Mouse (Mus musculus): ENCODE data around the gene H13. TPM values are rescaled to one million over a fixed set of nuclear protein-coding genes. Genes with fewer than 3 reads are reported as not detected.

H13 gene
- 82.8 and 145 TPM in 2 replicates for polyA plus RNA-seq (2012; rRNA removed)

DNA sequence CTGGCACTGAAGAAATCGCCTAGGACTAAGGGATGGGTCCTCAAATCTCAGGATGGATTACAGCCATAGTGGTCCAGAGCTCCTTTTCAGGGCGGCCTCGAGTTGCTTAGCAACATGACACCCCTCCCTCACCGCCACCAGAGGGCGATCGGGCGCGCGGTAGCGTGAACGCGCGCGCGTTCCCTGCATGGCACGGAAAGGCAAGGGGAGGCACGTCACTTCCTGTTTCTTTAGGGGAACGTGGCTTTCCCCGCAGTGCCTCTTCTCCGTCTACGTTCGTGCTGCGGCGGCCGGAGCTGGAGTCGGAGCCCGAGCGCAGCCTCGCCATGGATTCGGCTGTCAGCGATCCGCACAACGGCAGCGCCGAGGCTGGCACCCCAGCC lies at the start of gene H13:
Gene H13, plus strand, starts transcription at position 206 of the 383 bp plus-strand sequence.
- Histone ChIP-seq H3K4me1 (ENCODE audit: control insufficient read depth, insufficient read depth, insufficient read length) (peaks cover 17% of the 10 kb centered on the region; the same call in 1 of the 2 replicates), H3K4me3 (ENCODE audit: extremely low read depth, insufficient read depth, insufficient read length) (peak within 1 kb of the TSS; percentile 90), H3K36me3 (ENCODE audit: control insufficient read depth, insufficient read depth, low read length) (no peaks in the 10 kb centered on the region), H3K27ac (ENCODE audit: insufficient read depth, low read length) (peak within 1 kb of the TSS; percentile 89), H3K27me3 (ENCODE audit: control insufficient read depth, insufficient read depth, low read length) (no peaks in the 10 kb centered on the region)
- WGBS: under 1% methylated on average over 35 of the region's 35 CpGs
- DNase-seq (ENCODE audit: low read depth in 1 of 2, low spot score in 2 of 2): peak; percentile 87 to 89
- TF ChIP-seq POLR2A (IDR thresholded peaks at IDR 0.05; ENCODE audit: low read depth, low read length) (peak; percentile 93), CTCF (IDR thresholded peaks at IDR 0.05; ENCODE audit: extremely low read depth, insufficient read depth, insufficient read length, insufficient replicate concordance) (peak; percentile 98)

DNA sequence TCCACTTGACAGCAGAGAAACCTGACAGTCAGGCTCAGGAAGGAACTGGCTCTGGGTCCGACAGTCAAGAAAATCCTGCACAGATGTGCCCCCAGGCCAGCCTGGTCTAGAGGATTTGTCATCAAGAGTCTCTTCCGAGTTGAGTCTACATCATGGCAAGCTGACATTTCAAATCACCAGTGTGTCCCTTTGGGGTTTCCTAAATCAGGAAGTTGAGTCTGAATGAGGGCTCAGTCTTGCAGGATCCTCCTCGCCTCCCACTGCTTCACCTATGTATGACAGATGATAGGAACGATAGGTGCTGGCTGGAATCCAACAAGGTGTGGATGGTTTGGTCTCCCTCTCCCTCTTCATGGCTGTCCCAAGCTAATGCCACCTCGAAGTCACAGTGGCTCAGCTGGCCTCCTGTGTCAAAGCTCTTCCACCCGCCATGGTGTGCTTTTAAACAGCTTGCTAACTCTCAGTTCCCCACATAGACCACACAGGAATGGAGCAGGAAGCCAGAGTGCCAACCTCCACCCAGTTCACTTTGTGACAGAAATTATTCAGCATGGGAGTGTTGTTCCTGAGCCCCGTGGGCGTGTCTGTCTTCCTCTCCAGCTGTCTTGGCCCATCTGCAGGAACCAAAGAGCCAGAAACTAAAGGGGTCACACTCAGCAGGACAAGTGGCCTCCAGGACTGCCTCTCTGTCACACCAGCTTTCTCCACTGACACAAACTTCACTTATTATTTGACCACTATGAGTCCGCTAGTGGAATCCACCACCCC lies 48.7 kb upstream of the H13 start:
- no peaks in the 10 kb centered on the region for H3K27me3 ChIP-seq (ENCODE audit: control insufficient read depth, insufficient read depth, low read length)
- TF ChIP-seq POLR2A (IDR thresholded peaks at IDR 0.05; ENCODE audit: low read depth, low read length): no peak
- TF ChIP-seq CTCF (IDR thresholded peaks at IDR 0.05; ENCODE audit: extremely low read depth, insufficient read depth, insufficient read length, insufficient replicate concordance): no peak
- H3K4me3 ChIP-seq (ENCODE audit: extremely low read depth, insufficient read depth, insufficient read length): no peak overlapping the region
- WGBS: 17% methylated on average over 9 of the region's 9 CpGs
- H3K36me3 ChIP-seq (ENCODE audit: control insufficient read depth, insufficient read depth, low read length): no peaks in the 10 kb centered on the region
- peak overlapping the region; percentile 45 for H3K27ac ChIP-seq (ENCODE audit: insufficient read depth, low read length)
- no peak for DNase-seq (ENCODE audit: low read depth in 1 of 2, low spot score in 2 of 2)
- H3K4me1 ChIP-seq (ENCODE audit: control insufficient read depth, insufficient read depth, insufficient read length): no peaks in the 10 kb centered on the region; the same call in 1 of the 2 replicates

DNA sequence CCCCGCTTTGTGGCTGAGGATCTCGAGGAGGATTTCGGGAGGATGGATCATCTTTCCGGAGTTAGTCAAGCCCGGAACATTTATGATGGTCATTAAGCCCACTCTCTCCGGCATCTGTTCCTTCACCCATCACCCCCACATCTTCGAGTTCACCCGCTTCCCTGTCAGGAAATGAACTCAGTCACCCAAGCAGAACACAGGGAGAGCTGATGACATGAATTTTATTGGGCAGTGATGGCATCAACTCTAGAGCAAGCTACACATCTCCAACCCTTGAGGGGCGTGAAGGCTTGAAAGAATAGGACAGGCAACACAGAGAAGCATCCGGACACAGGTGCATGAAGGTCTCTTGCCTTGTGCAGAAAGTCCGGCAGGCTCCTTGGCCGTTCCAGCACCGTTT lies 47.1 kb upstream of the H13 start:
- H3K4me3 ChIP-seq (ENCODE audit: extremely low read depth, insufficient read depth, insufficient read length): no peak overlapping the region
- DNase-seq (ENCODE audit: low read depth in 1 of 2, low spot score in 2 of 2): no peak
- H3K4me1 ChIP-seq (ENCODE audit: control insufficient read depth, insufficient read depth, insufficient read length): no peaks in the 10 kb centered on the region; the same call in 1 of the 2 replicates
- TF ChIP-seq CTCF (IDR thresholded peaks at IDR 0.05; ENCODE audit: extremely low read depth, insufficient read depth, insufficient read length, insufficient replicate concordance) (no peak), POLR2A (IDR thresholded peaks at IDR 0.05; ENCODE audit: low read depth, low read length) (no peak)
- 79% methylated on average over 13 of the region's 13 CpGs for WGBS
- no peak overlapping the region for H3K27ac ChIP-seq (ENCODE audit: insufficient read depth, low read length)
- H3K27me3 ChIP-seq (ENCODE audit: control insufficient read depth, insufficient read depth, low read length): peaks cover 4% of the 10 kb centered on the region
- H3K36me3 ChIP-seq (ENCODE audit: control insufficient read depth, insufficient read depth, low read length): no peaks in the 10 kb centered on the region

DNA sequence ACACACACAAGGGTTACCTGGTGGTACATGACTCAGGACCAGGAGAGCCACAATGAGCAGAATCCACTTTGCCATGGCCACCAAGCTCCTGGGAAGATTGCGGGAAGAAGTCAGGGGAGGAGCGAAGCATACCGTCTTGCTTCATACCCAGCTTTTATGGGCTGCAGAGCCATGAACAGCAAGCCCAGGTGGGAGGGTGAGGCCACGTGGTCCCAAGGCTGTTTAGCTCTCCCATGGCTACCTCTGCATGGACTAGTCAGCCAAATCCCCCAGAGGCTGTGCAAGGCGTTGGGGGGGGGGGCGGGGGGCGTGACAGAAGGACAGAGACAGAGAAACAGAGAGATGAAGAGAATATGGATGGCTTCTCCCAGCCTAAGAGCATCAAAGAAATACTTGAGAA lies 46.3 kb upstream of the H13 start, which contains the start of gene Defb25:
Gene Defb25, minus strand, starts transcription at position 101 of the 400 bp plus-strand sequence.
- H3K4me1 ChIP-seq (ENCODE audit: control insufficient read depth, insufficient read depth, insufficient read length): no peaks in the 10 kb centered on the region; the same call in 1 of the 2 replicates
- H3K4me3 ChIP-seq (ENCODE audit: extremely low read depth, insufficient read depth, insufficient read length): no peak within 1 kb of the TSS
- WGBS: 84% methylated on average over 7 of the region's 7 CpGs
- H3K27me3 ChIP-seq (ENCODE audit: control insufficient read depth, insufficient read depth, low read length): peaks cover 6% of the 10 kb centered on the region
- TF ChIP-seq CTCF (IDR thresholded peaks at IDR 0.05; ENCODE audit: extremely low read depth, insufficient read depth, insufficient read length, insufficient replicate concordance): no peak
- TF ChIP-seq POLR2A (IDR thresholded peaks at IDR 0.05; ENCODE audit: low read depth, low read length): no peak
- H3K36me3 ChIP-seq (ENCODE audit: control insufficient read depth, insufficient read depth, low read length): no peaks in the 10 kb centered on the region
- H3K27ac ChIP-seq (ENCODE audit: insufficient read depth, low read length): no peak within 1 kb of the TSS
- no peak for DNase-seq (ENCODE audit: low read depth in 1 of 2, low spot score in 2 of 2)

DNA sequence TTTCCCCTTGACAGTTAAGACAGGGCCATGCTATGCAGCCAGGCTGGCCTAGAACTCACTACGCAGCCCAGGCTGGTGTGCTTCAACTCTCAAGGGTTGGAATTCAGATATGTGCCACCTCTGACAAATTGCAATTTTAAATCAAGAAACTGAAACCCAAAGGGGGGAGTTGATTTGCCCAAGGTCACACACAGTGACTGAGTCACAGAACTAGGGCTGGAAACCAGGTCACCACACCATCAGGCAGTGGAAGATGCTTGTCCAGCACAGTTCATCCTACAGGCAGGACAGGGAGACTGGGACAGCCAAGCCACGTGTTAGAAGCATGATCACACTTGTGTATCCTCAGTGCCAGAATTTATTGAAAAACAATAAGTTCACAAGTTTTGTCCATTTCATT lies 44.7 kb upstream of the H13 start:
- Histone ChIP-seq H3K4me1 (ENCODE audit: control insufficient read depth, insufficient read depth, insufficient read length) (no peaks in the 10 kb centered on the region; the same call in 1 of the 2 replicates), H3K27ac (ENCODE audit: insufficient read depth, low read length) (no peak overlapping the region), H3K36me3 (ENCODE audit: control insufficient read depth, insufficient read depth, low read length) (no peaks in the 10 kb centered on the region), H3K4me3 (ENCODE audit: extremely low read depth, insufficient read depth, insufficient read length) (no peak overlapping the region), H3K27me3 (ENCODE audit: control insufficient read depth, insufficient read depth, low read length) (peaks cover 6% of the 10 kb centered on the region)
- DNase-seq (ENCODE audit: low read depth in 1 of 2, low spot score in 2 of 2): no peak
- TF ChIP-seq POLR2A (IDR thresholded peaks at IDR 0.05; ENCODE audit: low read depth, low read length) (no peak), CTCF (IDR thresholded peaks at IDR 0.05; ENCODE audit: extremely low read depth, insufficient read depth, insufficient read length, insufficient replicate concordance) (no peak)
- 92% methylated on average over 2 of the region's 2 CpGs for WGBS

DNA sequence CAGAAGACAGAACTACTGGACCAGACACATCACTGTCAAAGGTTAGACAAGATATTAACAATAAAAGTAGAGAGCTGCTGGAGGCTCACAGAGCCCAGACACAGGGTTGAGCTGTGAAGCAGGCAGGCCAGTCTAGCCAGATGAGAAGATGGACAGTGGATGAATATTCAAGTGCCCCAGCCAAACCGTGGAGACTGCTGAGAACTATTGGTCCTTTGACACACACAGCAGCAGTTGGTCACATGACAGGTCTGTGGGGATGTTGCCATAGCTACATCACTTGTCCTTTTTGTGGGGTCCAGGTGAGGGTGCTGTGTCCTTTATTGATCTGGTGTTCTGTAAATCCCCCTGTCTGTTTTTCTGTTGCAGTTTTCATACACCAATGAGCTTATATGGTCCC lies 44.0 kb upstream of the H13 start:
- Histone ChIP-seq H3K36me3 (ENCODE audit: control insufficient read depth, insufficient read depth, low read length) (no peaks in the 10 kb centered on the region), H3K27ac (ENCODE audit: insufficient read depth, low read length) (no peak overlapping the region), H3K27me3 (ENCODE audit: control insufficient read depth, insufficient read depth, low read length) (peaks cover 6% of the 10 kb centered on the region), H3K4me1 (ENCODE audit: control insufficient read depth, insufficient read depth, insufficient read length) (no peaks in the 10 kb centered on the region; the same call in 1 of the 2 replicates), H3K4me3 (ENCODE audit: extremely low read depth, insufficient read depth, insufficient read length) (no peak overlapping the region)
- DNase-seq (ENCODE audit: low read depth in 1 of 2, low spot score in 2 of 2): no peak
- 44% methylated on average over 1 of the region's 1 CpGs for WGBS
- TF ChIP-seq POLR2A (IDR thresholded peaks at IDR 0.05; ENCODE audit: low read depth, low read length) (no peak), CTCF (IDR thresholded peaks at IDR 0.05; ENCODE audit: extremely low read depth, insufficient read depth, insufficient read length, insufficient replicate concordance) (no peak)

All from spleen, adult 2 months (tissue).